Mouse (Mus musculus) gastrocnemius, postnatal 14 days (tissue): Measurements from ENCODE around the gene Cdkn1c. TPM values are rescaled to one million over a fixed set of nuclear protein-coding genes. Genes with fewer than 3 reads are reported as not detected.

Source experiments
- DNase-seq: peaks from one replicate; pipeline ENCODE4 v3.0.0; 2021; ENCODE audit warnings: mixed read lengths
- intact Hi-C: fragments of 180-260 bp; cut with DNase I; formaldehyde crosslinking; loops from one replicate; pipeline ENCODE4 v1.15.1; 2025; ENCODE audit warnings: low total_unique reads
- total RNA-seq, 2 experiments: library from RNA; stranded (reverse); gene quantifications; 2 replicates each; pipeline ENCODE4 v1.2.3; 2021

The Cdkn1c gene
- total RNA-seq, 2 experiments from 2014 or later: 565 to 617 TPM

DNA sequence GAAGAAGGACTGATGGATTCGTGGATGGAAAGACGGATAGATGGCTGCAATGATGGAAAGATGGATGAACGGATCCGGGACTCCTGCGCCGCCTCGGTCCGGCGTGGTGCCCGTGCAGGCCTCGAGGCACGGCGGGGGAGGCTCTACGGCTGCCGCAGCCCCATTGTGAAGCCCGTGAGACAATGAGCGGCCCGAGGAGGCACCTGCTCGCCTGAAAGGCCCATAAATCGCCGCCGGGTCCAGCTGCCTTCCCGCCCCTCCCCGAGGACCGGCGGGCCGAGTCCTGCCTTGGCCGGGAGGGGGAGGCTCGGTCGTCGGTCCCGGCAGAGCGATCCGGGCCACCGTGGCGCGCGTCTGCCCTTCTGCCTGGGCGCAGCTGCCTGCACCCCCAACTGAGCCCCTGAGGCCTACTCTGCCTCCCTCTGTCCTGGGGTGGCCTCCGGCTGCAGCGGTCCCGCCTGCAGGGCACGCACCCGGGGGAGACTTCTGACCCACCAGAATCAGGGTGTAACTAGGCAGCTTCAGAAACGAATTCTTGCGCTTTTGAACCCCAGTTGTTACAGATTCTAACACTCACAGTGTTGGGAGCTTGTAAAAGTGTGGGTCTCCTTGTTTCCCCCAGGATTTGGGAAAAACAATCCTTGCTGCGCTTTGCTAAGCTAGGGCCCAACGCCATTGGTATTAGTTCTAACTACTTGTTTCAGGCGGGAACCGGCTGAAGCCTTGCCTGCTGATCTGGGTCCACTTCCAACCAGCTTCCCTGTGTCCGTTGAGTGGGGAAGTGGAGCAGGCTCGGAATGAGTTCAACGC is 15.0 kb downstream of the Cdkn1c start:
- peak; percentile 41 for DNase-seq
- intact Hi-C loops: no loop called here

DNA sequence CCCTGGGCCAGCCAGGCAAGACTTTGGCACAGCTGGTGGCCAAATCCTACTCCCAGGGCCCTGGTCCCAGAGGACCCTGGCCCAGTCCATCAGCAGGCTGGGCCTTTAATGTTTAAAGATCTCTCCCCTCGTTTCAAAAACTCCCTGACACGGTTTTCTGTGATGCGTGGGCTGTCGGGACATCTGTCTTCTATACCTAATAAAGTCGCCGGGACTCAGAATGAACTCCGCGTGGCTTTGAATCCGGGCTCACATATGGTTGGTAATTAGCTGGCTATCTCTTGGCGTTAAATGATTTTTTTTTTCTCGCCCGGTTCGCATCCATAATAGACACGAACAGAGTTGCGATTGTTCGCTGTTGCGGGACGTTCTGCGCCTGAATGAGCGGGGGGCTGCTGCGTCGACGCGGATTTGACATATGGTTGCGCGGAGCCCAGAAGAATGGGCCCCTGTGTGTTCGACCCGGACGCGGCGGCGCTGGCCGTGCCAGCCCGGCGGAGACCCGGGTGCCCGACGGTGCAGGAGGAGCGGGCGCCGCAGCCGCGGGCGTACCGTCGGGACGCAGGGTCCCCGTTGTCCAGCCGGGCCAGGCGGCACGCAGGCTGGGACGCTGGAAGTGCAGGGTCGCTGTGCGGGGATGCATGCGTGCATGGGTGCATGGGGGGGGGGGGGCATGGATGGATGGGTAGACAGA is 15.7 kb downstream of the Cdkn1c start:
- DNase-seq: no peak
- intact Hi-C loops: no loop called here

DNA sequence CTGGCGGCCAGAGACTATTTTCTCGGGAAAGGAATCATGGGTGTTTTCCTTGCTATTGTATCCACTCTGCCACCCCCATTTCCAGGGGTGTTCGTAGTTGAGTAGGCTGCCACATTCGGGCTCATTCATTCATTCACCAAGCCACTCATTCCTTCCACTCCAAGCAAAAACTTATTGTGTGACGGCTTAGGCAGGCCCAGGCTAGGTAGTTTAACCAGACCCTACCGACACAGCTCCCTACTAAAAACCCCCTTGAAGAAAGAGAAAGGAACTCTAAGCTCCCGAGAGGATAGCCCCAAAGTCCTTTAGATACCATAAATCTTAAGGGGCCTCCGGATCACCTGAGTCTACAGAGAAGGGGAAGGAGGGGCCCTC is 16.3 kb downstream of the Cdkn1c start:
- no peak for DNase-seq
- intact Hi-C loops: no loop called here

DNA sequence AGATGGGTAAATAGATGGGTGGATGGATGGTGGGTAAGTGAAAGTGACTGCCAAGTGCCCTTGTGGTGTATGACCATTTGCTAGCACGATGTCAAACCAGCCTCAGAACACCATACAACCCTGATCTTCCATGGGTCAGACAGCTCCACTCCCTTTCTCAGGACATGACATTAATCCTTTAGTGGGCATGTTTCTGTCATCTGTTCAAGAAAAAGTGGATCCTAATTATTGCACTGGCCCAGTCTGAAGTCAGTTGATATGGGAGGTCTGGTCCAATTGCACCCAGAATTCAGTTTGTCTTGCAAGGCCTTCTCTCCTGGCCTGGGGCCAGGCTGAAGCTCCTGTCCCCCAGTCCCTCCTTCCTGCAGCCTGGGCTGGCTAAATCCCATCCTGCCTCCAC is 21.9 kb downstream of the Cdkn1c start:
- DNase-seq: no peak
- intact Hi-C loops: loop anchor here (5.0 kb wide), 1 partner anchor 67 kb away; no protein-coding TSS in a partner anchor

DNA sequence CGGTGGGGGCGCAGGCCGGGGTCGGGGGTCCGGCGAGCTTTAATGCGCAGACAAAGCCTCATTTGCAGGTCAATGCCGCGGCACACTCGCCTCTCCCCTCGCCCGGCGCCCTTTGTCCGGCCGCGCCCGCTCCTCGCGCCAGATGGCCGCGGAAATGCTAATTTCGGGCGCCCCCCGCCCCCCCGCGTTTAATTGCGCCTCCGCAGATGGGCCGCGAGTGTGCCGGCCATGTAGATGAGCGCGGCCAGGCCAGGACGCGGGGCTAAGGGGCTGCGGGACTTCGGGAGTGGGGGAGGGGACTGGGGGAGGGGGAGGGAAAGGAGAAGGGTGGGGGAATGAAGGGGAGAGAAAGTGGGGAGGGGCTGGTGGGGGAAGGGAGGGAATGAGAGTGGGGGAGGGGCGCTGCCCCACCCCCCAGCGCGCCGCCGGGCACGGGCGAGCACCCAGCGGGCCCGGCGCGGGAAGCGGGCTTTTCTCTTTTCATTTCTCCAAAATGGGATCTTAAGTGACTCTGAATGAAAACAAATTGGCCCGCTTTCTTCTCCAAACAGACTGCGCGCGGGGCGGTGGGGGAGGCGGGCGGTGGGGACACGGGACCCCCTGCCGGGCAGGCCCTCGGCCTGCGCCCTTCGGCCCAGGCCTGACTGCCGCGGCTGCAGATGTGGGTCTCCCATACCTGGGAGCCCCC is 22.8 kb downstream of the Cdkn1c start:
- intact Hi-C loops: loop anchor here (5.0 kb wide), 1 partner anchor 66 kb away; no protein-coding TSS in a partner anchor

DNA sequence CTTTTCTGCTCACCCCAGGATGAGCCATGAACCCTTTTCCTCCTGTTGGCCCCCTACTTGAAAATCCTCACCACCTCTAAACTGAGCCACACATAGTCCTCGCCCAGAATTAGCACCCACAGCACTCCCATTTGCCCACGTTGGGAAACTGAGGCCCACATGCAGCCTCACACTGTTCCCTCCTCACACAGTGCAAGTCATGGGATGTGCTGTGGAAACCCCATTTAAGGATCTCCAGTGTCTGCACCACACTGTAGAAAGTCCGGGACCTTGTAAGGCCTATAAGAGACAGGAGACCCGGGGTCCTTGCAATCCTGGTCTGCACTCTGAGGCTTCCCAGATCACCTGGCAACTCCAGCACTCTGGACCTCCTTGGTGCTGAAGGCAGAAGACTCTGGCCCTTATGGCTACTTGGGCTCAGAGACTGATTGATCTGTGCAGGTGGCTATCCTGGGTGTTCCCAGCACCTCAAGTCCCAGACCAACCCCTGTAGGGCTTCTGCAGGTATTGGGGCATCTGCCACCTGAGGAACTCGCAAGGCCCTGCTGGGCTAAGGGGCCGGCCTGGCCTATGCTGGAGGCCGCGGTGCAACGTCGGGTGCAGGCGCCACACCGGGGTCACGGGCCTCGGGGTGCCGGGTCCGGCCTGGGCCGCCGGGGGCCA is 23.5 kb downstream of the Cdkn1c start:
- no peak for DNase-seq
- intact Hi-C loops: loop anchor here (5.0 kb wide), 1 partner anchor 65 kb away; no protein-coding TSS in a partner anchor

More for the DNA sequence above, 22.8 kb downstream of the Cdkn1c start:
- DNase-seq: peak; percentile 27

DNA sequence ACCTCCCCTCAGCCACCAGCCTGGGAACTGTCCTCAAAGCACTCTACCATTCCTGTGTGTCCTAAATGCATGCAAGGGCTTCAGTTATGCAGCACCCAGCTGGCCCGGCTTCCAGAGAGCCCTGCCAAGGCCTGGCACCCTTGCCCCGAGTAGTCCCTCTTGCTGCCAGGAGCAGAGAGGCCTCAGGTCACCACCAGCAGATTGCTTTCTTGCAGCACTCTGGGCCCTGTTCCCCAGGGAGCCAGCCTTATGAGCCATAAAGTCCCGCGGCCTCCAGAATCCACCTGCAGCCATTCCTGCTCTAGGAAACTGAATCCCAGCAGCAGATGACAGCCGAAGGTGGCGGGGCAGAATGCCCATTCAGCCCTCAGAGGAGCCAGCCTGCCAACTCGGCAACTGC is 27.5 kb downstream of the Cdkn1c start:
- intact Hi-C loops: no loop called here
- peak; percentile 75 for DNase-seq

DNA sequence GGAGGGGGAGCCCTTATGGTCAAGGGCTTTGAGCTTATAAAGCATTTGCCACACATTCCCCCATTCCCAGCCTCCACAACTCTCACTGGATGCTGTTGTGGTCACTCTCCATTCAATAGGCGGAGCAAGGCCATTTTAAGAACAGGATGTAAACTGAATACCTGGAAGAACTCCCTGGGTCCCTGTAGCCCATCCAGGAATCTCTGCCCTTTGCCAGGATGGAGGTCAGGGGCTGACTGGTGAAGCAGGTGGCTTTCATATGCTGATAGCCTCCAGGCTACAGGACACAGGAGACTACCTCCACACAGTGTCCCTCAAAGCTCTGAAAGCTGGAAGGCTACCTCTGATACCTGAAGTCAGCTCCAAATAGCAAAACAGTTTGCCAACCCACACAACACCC is 28.2 kb downstream of the Cdkn1c start:
- no peak for DNase-seq
- intact Hi-C loops: no loop called here

DNA sequence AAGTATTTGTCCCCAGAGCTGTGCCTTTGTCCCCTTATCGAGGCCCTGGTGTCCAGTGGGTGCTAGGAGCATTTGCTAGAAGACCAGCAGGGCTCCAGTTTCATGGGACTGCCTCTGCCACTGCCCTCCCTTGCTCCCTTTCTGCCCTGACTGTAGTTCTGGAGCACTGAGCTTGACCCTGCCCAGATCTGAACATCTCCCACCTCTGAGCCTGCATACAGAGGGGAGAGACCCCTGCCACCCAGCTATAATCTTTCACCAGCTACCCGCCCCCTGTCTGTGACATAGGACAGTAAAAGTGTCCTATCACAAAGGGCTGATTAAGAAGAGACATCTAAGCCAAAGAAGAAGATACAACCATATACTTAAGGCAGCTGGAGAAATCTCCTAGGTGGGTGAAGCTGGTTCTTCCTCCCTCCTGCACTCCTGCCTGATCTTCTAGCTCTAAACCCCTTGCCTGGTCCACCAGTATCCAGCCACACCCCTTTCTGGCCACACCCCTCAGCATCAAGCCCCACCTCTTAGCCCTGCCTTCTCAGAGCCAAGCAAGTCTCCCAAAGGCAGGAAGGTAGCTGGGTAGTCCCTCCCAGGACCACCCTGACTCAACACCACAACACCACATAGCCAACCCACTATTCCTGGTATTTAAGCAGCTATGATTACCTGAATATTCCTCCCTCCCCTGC is 31.9 kb downstream of the Cdkn1c start:
- intact Hi-C loops: no loop called here
- no peak for DNase-seq

DNA sequence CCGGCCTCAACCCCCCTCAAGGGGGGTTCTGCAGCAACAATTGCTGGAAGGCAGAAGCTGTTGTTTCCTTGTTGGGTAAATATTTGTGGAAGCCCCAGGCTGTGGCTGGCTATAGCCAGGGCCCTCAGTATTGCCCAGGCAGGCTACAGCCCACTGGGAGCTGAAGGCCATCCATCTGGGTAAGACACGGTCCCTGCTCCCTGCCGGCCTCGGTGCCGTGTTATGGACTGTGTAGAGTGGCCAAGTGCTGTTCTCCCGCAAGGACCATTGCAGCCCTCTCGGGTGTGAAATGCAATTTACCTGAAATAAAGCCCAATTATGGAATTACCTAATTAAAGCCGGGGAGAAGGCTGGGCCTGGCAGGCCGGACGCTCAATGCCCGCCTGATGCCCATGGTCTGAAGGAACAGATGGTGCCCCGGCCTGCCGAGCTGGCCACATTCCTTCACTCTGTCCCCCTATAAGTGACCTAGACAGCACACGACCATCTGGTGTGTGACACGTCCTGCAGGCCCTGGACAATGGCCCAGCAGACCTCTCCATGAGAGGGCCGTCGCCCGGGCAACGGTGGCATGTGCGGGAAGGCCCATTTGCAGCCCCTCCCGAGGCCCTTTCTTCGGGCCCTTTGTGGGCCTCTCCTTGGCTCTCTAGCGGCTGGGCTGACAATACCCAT is 32.6 kb downstream of the Cdkn1c start:
- intact Hi-C loops: no loop called here

DNA sequence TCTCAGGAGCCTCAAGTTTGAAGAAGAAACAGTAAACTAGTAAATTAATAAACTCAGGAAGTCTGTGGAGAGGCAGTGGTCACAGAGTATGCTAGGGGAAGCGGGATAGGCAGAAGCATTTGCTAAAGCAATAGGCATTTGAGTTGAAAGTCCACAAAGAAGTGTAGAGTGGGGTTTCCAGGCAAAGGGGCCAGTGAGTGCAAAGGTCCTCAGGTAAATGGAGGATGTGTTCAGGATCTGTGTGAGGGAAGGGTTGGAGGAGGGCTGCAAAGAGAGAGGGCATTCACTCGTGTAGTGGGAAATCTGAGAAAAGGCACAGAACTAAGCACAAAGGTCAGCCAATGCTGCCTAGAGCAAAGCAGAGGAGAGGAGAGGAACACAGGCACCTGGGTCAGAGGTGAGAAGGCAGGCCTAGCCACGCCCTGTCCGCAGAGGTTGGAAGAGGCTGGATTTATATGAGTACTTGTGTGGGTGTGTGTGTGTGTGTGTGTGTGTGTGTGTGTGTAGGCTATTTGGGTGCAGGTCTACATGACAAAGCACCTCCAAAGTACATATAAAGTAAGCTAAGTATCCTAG is 41.2 kb downstream of the Cdkn1c start:
- intact Hi-C loops: no loop called here
- DNase-seq: no peak

More for the DNA sequence above, 32.6 kb downstream of the Cdkn1c start:
- peak; percentile 29 for DNase-seq

DNA sequence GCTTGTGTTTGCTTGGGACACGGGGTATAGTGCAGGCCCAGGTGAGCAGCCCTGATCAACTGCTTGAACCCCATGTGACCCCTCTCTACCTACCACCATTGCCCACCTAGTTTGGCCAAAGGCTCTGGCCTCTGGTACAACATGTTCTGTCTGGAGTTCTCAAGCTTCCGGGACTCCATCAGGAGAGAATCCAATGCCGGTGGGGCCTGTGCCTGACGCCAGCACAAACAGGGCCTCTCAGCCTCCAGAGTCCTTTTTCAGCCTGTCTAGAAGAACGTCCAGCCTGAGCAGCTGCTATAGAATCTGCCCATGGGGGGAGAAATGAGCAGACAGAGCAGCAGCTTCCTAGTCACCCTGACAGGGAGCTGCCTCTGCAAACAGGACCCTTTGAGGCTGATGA is 43.0 kb downstream of the Cdkn1c start:
- no peak for DNase-seq
- intact Hi-C loops: no loop called here

DNA sequence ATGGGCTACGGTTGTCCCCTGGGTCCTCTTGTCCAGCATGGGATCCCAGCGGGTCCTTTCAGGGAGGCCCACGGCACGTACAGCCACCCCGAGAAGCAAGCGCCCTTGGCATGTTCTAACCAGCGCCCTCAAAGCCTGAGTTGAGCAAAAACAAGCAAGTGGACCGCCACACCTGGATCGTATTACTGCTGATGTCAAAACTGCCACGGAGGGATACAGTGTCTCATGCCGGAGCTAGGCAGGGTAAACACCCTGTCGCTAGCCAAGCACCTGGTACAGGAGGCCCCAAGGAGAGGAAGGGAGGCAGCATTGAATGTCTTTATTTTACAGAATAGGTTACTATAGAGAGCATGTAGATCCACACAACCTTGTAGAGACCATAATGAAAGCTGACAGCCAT is 44.4 kb downstream of the Cdkn1c start:
- intact Hi-C loops: no loop called here
- no peak for DNase-seq

DNA sequence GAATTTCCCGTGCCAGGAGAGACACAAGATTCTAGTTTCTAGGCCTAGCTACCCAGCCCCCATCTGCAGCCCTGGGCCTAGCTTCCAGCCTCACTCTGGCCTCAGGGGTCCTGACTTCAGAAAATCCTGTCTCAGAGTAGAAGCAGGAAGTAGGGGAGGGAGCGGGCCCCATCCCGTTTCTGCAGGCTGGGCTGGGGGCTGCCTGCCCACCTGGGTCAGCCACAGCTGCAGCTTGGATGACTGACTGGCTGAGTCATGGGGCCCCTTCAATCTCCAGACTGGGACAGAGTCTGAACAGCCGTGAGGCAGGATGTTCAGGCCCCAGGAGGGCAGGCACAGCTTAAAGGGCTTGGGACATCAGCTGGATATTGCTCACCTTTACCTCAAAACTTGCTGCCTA is 45.8 kb downstream of the Cdkn1c start:
- intact Hi-C loops: no loop called here

DNA sequence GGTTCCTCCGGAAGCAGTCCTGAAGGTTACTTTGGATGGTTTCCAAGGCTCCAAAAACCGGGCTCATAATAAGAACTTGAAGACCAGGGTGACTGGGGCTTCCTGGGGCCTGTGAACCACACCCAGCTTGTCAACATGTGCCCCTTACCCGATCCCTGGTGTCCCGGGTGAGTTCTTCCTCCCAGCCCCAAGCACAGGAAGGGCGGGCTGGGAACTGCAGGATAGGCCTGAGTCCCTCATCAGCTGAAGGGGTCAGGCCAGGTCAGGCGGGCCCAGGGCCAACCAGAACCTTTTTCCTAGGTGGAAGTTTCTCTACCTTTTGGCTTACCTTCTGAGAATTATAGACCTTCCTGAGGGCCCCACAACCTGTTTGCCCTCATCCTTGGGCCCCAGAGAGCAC is 48.2 kb downstream of the Cdkn1c start:
- intact Hi-C loops: no loop called here
- DNase-seq: no peak

More for the DNA sequence above, 45.8 kb downstream of the Cdkn1c start:
- no peak for DNase-seq

DNA sequence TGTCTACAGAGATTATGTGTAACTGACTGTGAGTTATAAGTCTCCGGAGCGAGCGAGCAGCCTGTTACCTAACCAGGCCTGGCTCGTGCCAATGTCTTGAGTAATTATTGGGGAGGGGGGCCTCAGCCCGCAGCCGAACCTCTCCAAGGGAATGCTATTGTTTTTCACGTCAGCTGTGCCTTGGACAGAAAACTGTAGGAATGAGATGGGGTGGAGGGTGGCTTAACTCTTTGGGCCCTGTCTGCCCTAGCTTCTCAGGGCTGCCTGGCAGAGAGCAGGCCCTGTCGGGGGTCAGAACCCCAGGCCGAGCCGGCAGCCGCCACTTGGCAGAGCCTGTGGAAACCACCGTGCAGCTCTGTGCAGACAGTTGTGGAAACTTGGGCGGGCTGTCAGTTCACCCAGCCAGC is 52.2 kb downstream of the Cdkn1c start:
- intact Hi-C loops: no loop called here
- peak; percentile 64 for DNase-seq
